Mouse (Mus musculus): ENCODE data around the gene Ino80.

The Ino80 gene

DNA sequence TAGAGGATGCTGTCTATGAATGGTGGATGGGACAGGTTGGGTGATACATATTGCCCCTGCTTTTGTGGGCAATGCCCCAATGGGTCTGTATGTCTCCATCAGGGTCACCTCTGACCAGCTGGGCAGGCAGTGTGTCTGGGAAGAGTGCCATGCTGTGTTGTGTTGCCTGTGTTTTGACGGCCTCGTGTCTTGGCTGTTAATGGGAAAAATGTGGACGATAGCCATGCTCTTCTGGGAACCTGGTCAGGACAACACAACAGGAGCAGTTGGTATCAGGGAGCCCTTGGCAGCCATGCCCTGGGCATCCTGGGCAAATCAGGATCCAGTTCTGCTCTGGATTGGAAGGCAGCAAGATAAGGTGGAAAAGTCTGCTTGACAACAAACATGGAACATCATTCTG lies 122.4 kb downstream of the Ino80 start:
- DNase-seq (ENCODE audit: low spot score in 2 of 2), result no peak

DNA sequence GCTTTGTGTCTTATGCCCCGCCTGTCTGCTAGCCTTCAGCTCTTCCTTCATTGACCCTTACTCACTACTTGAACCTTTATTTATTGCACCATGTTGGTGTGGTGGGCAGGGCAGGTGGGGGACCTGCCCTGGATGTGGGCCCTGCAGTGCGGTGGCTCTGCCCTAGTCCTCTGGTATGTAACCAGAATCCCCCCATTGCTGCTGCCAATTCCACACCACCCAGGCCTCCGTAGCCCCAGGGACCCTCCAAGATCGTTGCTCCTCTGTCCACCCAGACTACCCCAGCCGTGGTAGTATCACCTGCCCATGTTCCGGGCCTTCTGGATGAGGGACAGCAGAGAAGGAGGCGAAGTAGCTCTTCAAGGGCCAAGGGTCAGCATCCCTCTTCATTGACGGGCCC lies 123.8 kb downstream of the Ino80 start:
- no peak for DNase-seq (ENCODE audit: low spot score in 2 of 2)

DNA sequence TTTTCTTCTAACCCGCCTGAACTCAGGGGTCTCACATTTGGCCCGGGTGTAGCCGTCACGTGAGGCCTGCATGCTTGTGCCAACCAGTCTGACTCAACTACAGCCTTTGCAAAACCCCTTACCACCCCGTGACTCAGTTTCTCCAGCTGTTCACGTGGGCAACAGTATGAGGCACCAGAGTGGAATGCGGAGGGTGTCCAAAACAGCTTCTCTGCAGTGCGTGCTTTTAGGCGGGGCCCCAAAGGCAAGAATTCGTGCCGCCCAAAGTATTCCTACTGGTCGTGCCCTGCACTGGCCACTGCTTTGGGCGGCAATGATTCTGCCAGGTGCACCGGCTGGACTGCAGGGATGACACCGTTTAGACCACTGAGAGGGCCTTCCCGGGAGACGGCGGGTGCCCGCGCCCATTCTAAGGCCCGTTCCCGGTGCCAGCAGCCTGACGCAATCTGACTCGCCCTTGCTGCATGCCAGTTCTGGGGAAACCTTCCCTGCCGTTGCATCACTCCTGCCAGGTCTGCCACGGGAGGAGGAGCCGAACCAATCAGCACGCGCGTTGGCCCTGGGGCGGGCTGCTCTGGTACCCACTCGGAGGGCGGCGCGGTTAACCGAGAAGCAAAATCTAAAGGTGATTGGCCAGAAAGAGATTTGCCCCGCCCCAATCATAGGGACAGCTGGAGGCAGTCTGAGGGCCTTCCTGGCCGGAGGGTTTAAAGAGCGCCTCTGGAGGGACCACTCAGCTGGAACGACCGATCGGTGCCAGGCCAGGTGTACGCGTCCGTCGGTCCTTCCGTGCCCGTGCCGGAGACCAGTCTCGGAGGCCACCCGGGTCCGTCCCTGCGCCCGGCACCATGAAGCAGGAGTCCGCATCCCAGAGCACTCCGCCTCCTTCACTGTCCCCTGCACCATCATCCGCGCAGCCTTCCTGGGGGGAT lies 126.7 kb downstream of the Ino80 start, which contains the start of gene Chac1:
Gene Chac1 (plus strand): TSS at position 675 of the 932 bp plus-strand sequence.
- DNase-seq (ENCODE audit: low spot score in 2 of 2), result peak; percentile 40 to 49

DNA sequence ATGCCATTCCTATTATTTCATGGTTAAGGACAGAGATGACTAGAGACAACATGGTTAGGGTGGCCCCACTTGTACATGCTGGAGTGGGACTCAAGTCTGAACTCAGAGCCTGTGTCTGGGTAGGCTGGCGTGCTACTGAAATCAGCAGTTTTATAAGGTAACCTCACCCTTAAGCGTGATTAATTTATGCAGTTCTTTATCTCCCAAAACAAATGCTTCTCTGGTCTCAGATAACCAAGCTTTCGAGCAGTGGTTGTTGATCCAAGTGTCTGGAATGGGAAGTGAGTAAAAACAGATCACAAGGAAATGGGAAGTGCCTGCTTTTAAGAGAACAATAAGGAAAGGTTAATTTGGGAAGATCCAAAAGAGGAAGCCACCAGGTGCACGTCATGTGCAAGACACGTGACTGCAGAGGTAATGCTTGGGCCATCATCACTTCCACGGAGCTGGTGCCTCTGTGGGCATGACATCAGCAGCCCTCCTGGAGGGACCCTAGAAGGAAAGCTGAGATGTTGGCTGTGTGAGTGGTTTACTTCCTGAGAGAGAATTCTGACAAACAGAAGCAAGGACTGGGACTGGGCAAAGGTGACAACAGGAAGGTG lies 132.8 kb downstream of the Ino80 start:
- DNase-seq (ENCODE audit: low spot score in 2 of 2), result no peak

- DNase-seq (ENCODE audit: low spot score in 2 of 2), result peak; percentile 68 to 80
Measured at GRCm38 (mm10) chr2:119337425-119338265, 139.8 kb downstream of the Ino80 start.

DNA sequence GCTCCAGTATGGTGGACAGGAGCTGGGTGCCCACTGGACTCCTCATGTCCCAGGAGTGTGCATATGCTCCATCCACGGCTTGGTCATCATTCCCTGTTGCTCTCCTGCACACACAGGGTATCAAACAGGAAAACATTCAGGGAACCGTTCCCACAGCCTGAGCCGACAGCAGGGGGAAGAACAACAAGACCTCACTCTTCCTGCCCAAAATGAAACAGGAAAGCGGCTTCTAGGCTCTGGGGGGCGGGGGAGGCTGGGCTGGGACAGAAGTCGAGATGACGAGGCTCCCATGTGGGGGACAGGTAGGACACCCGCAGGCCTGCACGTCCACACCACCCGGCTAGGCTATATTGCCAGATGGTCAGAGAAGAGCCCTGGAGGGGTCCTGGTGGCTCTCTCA lies 141.0 kb downstream of the Ino80 start:
- no peak for DNase-seq (ENCODE audit: low spot score in 2 of 2)

- no peak for DNase-seq (ENCODE audit: low spot score in 2 of 2)
Measured at GRCm38 (mm10) chr2:119336002-119336401, 141.5 kb downstream of the Ino80 start.

DNA sequence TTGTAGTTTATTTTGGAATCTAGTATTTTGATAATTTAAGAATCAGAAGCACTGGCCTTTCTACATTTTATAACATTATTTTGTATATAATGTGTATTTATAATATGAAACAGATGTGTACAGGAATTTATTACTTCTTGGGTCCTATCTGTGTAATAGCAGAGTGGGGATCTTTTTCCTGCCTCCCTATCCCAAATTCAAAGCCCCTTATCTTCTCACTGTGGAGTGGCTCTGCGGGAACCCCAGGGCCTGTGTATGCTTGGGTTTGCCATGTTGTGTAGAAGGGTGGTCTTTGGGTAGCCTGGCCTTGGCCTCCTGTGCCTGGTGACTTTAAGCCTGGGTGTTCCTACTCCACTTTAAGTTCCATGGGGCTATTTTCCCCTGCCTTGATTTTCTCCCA lies 142.0 kb downstream of the Ino80 start:
- DNase-seq (ENCODE audit: low spot score in 2 of 2), result no peak

- no peak for DNase-seq (ENCODE audit: low spot score in 2 of 2)
Measured at GRCm38 (mm10) chr2:119334964-119335525, 142.4 kb downstream of the Ino80 start.

- DNase-seq (ENCODE audit: low spot score in 2 of 2), result no peak
Measured at GRCm38 (mm10) chr2:119334135-119334534, 143.4 kb downstream of the Ino80 start.

GRCm38 (mm10) chr2:119332177-119332661 lies 145.3 kb downstream of the Ino80 start:
- no peak for DNase-seq (ENCODE audit: low spot score in 2 of 2)

GRCm38 (mm10) chr2:119330795-119331194 lies 146.7 kb downstream of the Ino80 start:
- DNase-seq (ENCODE audit: low spot score in 2 of 2), result no peak

- no peak for DNase-seq (ENCODE audit: low spot score in 2 of 2)
Measured at GRCm38 (mm10) chr2:119329123-119329817, 148.2 kb downstream of the Ino80 start.

DNA sequence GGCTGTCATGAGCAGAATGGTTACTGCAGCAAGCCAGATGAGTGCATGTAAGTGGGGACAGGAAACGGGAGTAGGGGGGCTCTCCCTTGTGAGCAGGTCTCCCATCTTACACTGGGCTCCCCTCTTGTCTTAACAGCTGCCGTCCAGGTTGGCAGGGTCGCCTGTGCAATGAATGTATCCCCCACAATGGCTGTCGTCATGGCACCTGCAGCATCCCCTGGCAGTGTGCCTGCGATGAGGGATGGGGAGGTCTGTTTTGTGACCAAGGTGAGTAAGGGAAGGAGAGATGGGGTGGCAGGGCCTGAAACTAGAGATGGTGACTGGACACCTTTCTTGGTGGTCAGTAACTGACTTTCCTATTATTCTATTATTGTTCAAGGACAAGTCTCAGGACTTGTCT lies 148.9 kb downstream of the Ino80 start:
- DNase-seq (ENCODE audit: low spot score in 2 of 2), result no peak

GRCm38 (mm10) chr2:119327942-119328526 lies 149.5 kb downstream of the Ino80 start:
- DNase-seq (ENCODE audit: low spot score in 2 of 2), result no peak

DNA sequence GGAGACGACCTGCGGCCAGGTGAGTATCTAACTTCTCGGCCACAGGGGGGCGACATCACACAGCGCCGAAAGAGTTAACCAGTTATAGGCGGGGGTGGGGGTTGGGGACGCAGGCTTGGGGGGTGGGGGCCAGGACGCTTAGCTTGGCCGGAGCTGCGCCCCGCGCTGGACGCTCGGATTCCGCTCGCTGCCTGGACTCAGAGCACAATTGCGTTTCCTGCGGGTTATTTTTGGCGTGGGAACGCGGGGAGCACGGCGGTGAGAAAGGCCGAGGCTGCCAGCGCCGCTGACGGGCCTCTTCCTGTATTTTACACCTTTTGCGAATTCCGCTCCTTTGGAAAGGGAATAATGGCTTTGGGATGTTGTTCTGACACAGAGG lies 150.4 kb downstream of the Ino80 start:
- DNase-seq (ENCODE audit: low spot score in 2 of 2), result peak in 1 of 2 experiments; percentile 62

GRCm38 (mm10) chr2:119326161-119327101 lies 151.1 kb downstream of the Ino80 start:
- DNase-seq (ENCODE audit: low spot score in 2 of 2), result no peak

- no peak for DNase-seq (ENCODE audit: low spot score in 2 of 2)
Measured at GRCm38 (mm10) chr2:119325568-119326143, 151.8 kb downstream of the Ino80 start, which contains the start of gene Dll4. TSS of gene Dll4 (plus strand) at chr2:119325784.
